Mouse (Mus musculus) cortical plate, adult 2 months (tissue): ENCODE results near the gene Scgb1c1.

Source experiments
- CTCF ChIP-seq: fragments of 200-500 bp; IDR thresholded peaks from 2 replicates; pipeline ENCODE4 v1.5.1; 2011; ENCODE audit warnings: mild to moderate bottlenecking, control low read depth, low read length; ENCODE audit not compliant: insufficient read depth; ENCODE audit errors: extremely low read depth
- POLR2A ChIP-seq: fragments of 200-500 bp; IDR thresholded peaks from 2 replicates; pipeline ENCODE4 v1.6.1; 2011; ENCODE audit warnings: mild to moderate bottlenecking, low read length, control low read depth; ENCODE audit not compliant: insufficient read depth; ENCODE audit errors: extremely low read depth

- TF ChIP-seq CTCF = no peak
- TF ChIP-seq POLR2A = no peak
Observed at GRCm38 (mm10) chr7:140797619-140798018, 47.7 kb upstream of the Scgb1c1 start.
